Mouse (Mus musculus): Measurements from ENCODE around the gene Mutyh. TPM values are rescaled to one million over a fixed set of nuclear protein-coding genes. Genes with fewer than 3 reads are reported as not detected.

Gene Mutyh
- total and polyA plus RNA-seq, 3 experiments: 0.81 to 2.5 TPM; not detected in 1

- TF ChIP-seq TCF12 (IDR thresholded peaks at IDR 0.05; ENCODE audit: low read depth, low read length): 0 out of 2 replicates have a peak, but pooled peaks have one; percentile 57
- peak; percentile 95 for TF ChIP-seq POLR2AphosphoS2 (IDR thresholded peaks at IDR 0.05; ENCODE audit: low read length)
- TF ChIP-seq CTCF (IDR thresholded peaks at IDR 0.05 in 2 of 3, conservative IDR thresholded peaks at IDR 0.05 in 1 of 3; ENCODE audit: control insufficient read depth in 1 of 3, insufficient read depth in 1 of 3, low read depth in 2 of 3, low read length in 3 of 3, poor library complexity in 1 of 3, severe bottlenecking in 1 of 3): 0 out of 6 replicates have a peak, but pooled peaks of 1 of the 3 experiments have one; percentile 7
- TF ChIP-seq KAT2A (conservative IDR thresholded peaks at IDR 0.05; ENCODE audit: low read depth, low read length): peak; percentile 65; the same call in 1 of the 2 replicates
- no peak for TF ChIP-seq MAFK (IDR thresholded peaks at IDR 0.05; ENCODE audit: borderline replicate concordance, low read depth, low read length)
- TF ChIP-seq GABPA (IDR thresholded peaks at IDR 0.05; ENCODE audit: low read depth, low read length): no peak
These were observed at the start of gene Mutyh, which contains the start of gene Toe1 (continued) for GRCm38 (mm10) chr4:116807197-116808129.

GRCm38 (mm10) chr4:116761914-116762313 lies 45.6 kb upstream of the Mutyh start:
- Histone ChIP-seq H3K79me2 (ENCODE audit: control insufficient read depth, insufficient read depth, low read length, poor library complexity) (no peaks in the 10 kb centered on the region), H3K4me1 (ENCODE audit: control insufficient read depth in 1 of 2, insufficient read depth in 2 of 2, low read length in 2 of 2) (no peaks in the 10 kb centered on the region), H3K9ac (ENCODE audit: control insufficient read depth, low read depth, low read length, poor library complexity, severe bottlenecking) (no peak overlapping the region), H3K9me3 (replicated peaks; ENCODE audit: insufficient read depth, low read length) (no peaks in the 10 kb centered on the region), H3K4me3 (ENCODE audit: control insufficient read depth in 1 of 2, insufficient read depth in 1 of 2, low read depth in 2 of 2, low read length in 2 of 2) (no peak overlapping the region), H3K36me3 (ENCODE audit: control insufficient read depth in 1 of 2, insufficient read depth in 2 of 2, low read length in 2 of 2) (peaks cover 0 to 2% of the 10 kb centered on the region in 2 experiments; a peak in 1 of 4 replicates), H3K27me3 (ENCODE audit: control insufficient read depth in 1 of 2, insufficient read depth in 2 of 2, low read length in 2 of 2) (no peaks in the 10 kb centered on the region), H3K27ac (ENCODE audit: control insufficient read depth, low read depth, low read length) (no peak overlapping the region)
- TF ChIP-seq UBTF (IDR thresholded peaks at IDR 0.05; ENCODE audit: borderline replicate concordance, insufficient read depth, low read depth, low read length): no peak
- peak; percentile 92 for TF ChIP-seq ZNF384 (IDR thresholded peaks at IDR 0.05; ENCODE audit: low read depth, low read length)
- no peak for DNase-seq (ENCODE audit: low read depth, low spot score)

GRCm38 (mm10) chr4:116764001-116764400 lies 43.5 kb upstream of the Mutyh start:
- no peak for DNase-seq (ENCODE audit: low read depth, low spot score)
- H3K79me2 ChIP-seq (ENCODE audit: control insufficient read depth, insufficient read depth, low read length, poor library complexity): no peaks in the 10 kb centered on the region
- H3K27ac ChIP-seq (ENCODE audit: control insufficient read depth, low read depth, low read length): no peak overlapping the region
- no peaks in the 10 kb centered on the region for H3K27me3 ChIP-seq (ENCODE audit: control insufficient read depth in 1 of 2, insufficient read depth in 2 of 2, low read length in 2 of 2)
- H3K9ac ChIP-seq (ENCODE audit: control insufficient read depth, low read depth, low read length, poor library complexity, severe bottlenecking): no peak overlapping the region
- H3K4me1 ChIP-seq (ENCODE audit: control insufficient read depth in 1 of 2, insufficient read depth in 2 of 2, low read length in 2 of 2): no peaks in the 10 kb centered on the region
- TF ChIP-seq GABPA (IDR thresholded peaks at IDR 0.05; ENCODE audit: low read depth, low read length): no peak
- TF ChIP-seq NELFE (IDR thresholded peaks at IDR 0.05; ENCODE audit: low read depth, low read length): no peak
- TF ChIP-seq ZKSCAN1 (IDR thresholded peaks at IDR 0.05; ENCODE audit: low read depth, low read length): no peak
- no peak for TF ChIP-seq NRF1 (IDR thresholded peaks at IDR 0.05; ENCODE audit: insufficient read depth, low read depth, low read length, poor library complexity, severe bottlenecking)
- no peak for TF ChIP-seq CHD1 (IDR thresholded peaks at IDR 0.05; ENCODE audit: low read depth, low read length)
- TF ChIP-seq ZNF384 (IDR thresholded peaks at IDR 0.05; ENCODE audit: low read depth, low read length): no peak
- no peak for TF ChIP-seq MEF2A (IDR thresholded peaks at IDR 0.05; ENCODE audit: extremely low read depth, insufficient replicate concordance, low read depth, low read length, poor library complexity, severe bottlenecking)
- no peak for TF ChIP-seq USF1 (IDR thresholded peaks at IDR 0.05; ENCODE audit: low read depth, low read length)
- TF ChIP-seq MYC (IDR thresholded peaks at IDR 0.05; ENCODE audit: low read depth, low read length): no peak
- no peak for TF ChIP-seq POLR2AphosphoS2 (IDR thresholded peaks at IDR 0.05; ENCODE audit: low read length)
- no peak for TF ChIP-seq ETS1 (IDR thresholded peaks at IDR 0.05; ENCODE audit: low read depth, low read length)
- TF ChIP-seq ZMIZ1 (IDR thresholded peaks at IDR 0.05; ENCODE audit: low read depth, low read length): no peak
- TF ChIP-seq CTCF (IDR thresholded peaks at IDR 0.05 in 2 of 3, conservative IDR thresholded peaks at IDR 0.05 in 1 of 3; ENCODE audit: control insufficient read depth in 1 of 3, insufficient read depth in 1 of 3, low read depth in 2 of 3, low read length in 3 of 3, poor library complexity in 1 of 3, severe bottlenecking in 1 of 3): no peak
- H3K36me3 ChIP-seq (ENCODE audit: control insufficient read depth in 1 of 2, insufficient read depth in 2 of 2, low read length in 2 of 2): peaks cover 0 to 2% of the 10 kb centered on the region in 2 experiments; a peak in 1 of 4 replicates
- H3K4me3 ChIP-seq (ENCODE audit: control insufficient read depth in 1 of 2, insufficient read depth in 1 of 2, low read depth in 2 of 2, low read length in 2 of 2): no peak overlapping the region
- no peaks in the 10 kb centered on the region for H3K9me3 ChIP-seq (replicated peaks; ENCODE audit: insufficient read depth, low read length)

All from MEL (cell line).